ENCODE assay signal across 8 mouse cellular contexts in genomic region chr16:94269635-94270034, GRCm38 (mm10). TPM values are rescaled to one million over a fixed set of nuclear protein-coding genes. Genes with fewer than 3 reads are reported as not detected.
A peak's percentile ranks its signal among the peaks of the same experiment; 100 is the strongest.
DNase-seq lines count a peak whose midpoint lies in the region; ATAC-seq and TF ChIP-seq lines count a peak whose summit lies in the region.

No protein-coding gene starts in this region.

- H3K4me3 ChIP-seq in heart, embryonic 12.5 days: no peak overlapping the region
- H3K4me3 ChIP-seq in kidney, embryonic 15.5 days (replicated peaks): no peak overlapping the region
- H3K4me3 ChIP-seq in limb, embryonic 14.5 days (replicated peaks; ENCODE audit: low read length): no peak overlapping the region

- 0 out of 2 replicates have a peak overlapping the region, but pooled peaks have one; percentile 33 for H3K9ac ChIP-seq in heart, embryonic 12.5 days
- no peak overlapping the region for H3K9ac ChIP-seq in kidney, embryonic 15.5 days
- no peak overlapping the region for H3K9ac ChIP-seq in limb, embryonic 14.5 days (ENCODE audit: low read depth, low read length, severe bottlenecking)

- 9% methylated on average over 9 of the region's 9 CpGs for WGBS in heart, embryonic 12.5 days
- WGBS in kidney, embryonic 15.5 days: 8% methylated on average over 9 of the region's 9 CpGs
- 3% methylated on average over 9 of the region's 9 CpGs for WGBS in limb, embryonic 14.5 days

- ATAC-seq in erythroid progenitor cell, adult 5-6 weeks (replicated peaks; ENCODE audit: low FRiP score, poor library complexity, severe bottlenecking): peak; percentile 40; the same call in 1 of the 2 replicates
- no peak for ATAC-seq in heart, embryonic 12.5 days (ENCODE audit: insufficient number of reproducible peaks, low FRiP score)
- ATAC-seq in kidney, embryonic 15.5 days (replicated peaks; ENCODE audit: low FRiP score): peak; percentile 31; the same call in 1 of the 2 replicates
- ATAC-seq in limb, embryonic 14.5 days (ENCODE audit: low FRiP score, low read depth): peak; percentile 71
- ATAC-seq in monocyte, adult 5-6 weeks (replicated peaks; ENCODE audit: insufficient number of reproducible peaks, low FRiP score, low TSS enrichment, poor library complexity, severe bottlenecking): 0 out of 2 replicates have a peak, but pooled peaks have one; percentile 27

- no peaks in the 10 kb centered on the region for H3K4me1 ChIP-seq in heart, embryonic 12.5 days (replicated peaks)
- 0 out of 2 replicates have a peak, but pooled peaks cover 8% of the 10 kb centered on the region for H3K4me1 ChIP-seq in kidney, embryonic 15.5 days
- peaks cover 8% of the 10 kb centered on the region for H3K4me1 ChIP-seq in limb, embryonic 14.5 days (ENCODE audit: control insufficient read depth, insufficient read depth, low read length)

- H3K27me3 ChIP-seq in heart, embryonic 12.5 days (replicated peaks): no peaks in the 10 kb centered on the region
- no peaks in the 10 kb centered on the region for H3K27me3 ChIP-seq in kidney, embryonic 15.5 days
- no peaks in the 10 kb centered on the region for H3K27me3 ChIP-seq in limb, embryonic 14.5 days (ENCODE audit: control insufficient read depth, insufficient read depth, low read length)

- H3K27ac ChIP-seq in heart, embryonic 12.5 days (ENCODE audit: poor library complexity, severe bottlenecking): no peak overlapping the region
- no peak overlapping the region for H3K27ac ChIP-seq in kidney, embryonic 15.5 days
- no peak overlapping the region for H3K27ac ChIP-seq in limb, embryonic 14.5 days (replicated peaks; ENCODE audit: low read depth, low read length)

- peak overlapping the region; percentile 49 for H3K4me2 ChIP-seq in heart, embryonic 12.5 days
- H3K4me2 ChIP-seq in kidney, embryonic 15.5 days: peak overlapping the region; percentile 47
- H3K4me2 ChIP-seq in limb, embryonic 14.5 days (replicated peaks; ENCODE audit: low read depth, low read length, severe bottlenecking): peak overlapping the region; percentile 32; the same call in 1 of the 2 replicates

- no peaks in the 10 kb centered on the region; the same call in 1 of the 2 replicates for H3K9me3 ChIP-seq in heart, embryonic 12.5 days (replicated peaks)
- no peaks in the 10 kb centered on the region for H3K9me3 ChIP-seq in kidney, embryonic 15.5 days (replicated peaks)
- H3K9me3 ChIP-seq in limb, embryonic 14.5 days (ENCODE audit: control insufficient read depth, low read length): no peaks in the 10 kb centered on the region

- TF ChIP-seq POLR2A in limb, embryonic 14.5 days (IDR thresholded peaks at IDR 0.05; ENCODE audit: borderline replicate concordance, extremely low read depth, insufficient read depth, insufficient read length): no peak

- DNase-seq in CD4-positive, CD25-positive, alpha-beta regulatory T cell, adult 2 months (ENCODE audit: low read depth, low spot score): peak; percentile 81
- peak; percentile 72 for DNase-seq in brain, embryonic 18.5 days (ENCODE audit: low read depth, low spot score)
- DNase-seq in limb, embryonic 14.5 days (ENCODE audit: low spot score): peak; percentile 88
- peak; percentile 52 to 58 for DNase-seq in spleen, postnatal 36 days (ENCODE audit: low spot score in 2 of 2)

- H3K36me3 ChIP-seq in heart, embryonic 12.5 days: peaks cover 17% of the 10 kb centered on the region
- H3K36me3 ChIP-seq in kidney, embryonic 15.5 days: 0 out of 2 replicates have a peak, but pooled peaks cover 9% of the 10 kb centered on the region
- H3K36me3 ChIP-seq in limb, embryonic 14.5 days (ENCODE audit: control insufficient read depth, insufficient read depth, low read length): no peaks in the 10 kb centered on the region; the same call in 1 of the 2 replicates

RNA-seq across cellular contexts. Expression of gene Hlcs, which starts 43.7 kb away (rescaled TPM):
- 0.36 and 1.3 TPM in 2 replicates for total RNA-seq in erythroid progenitor cell, adult 5-6 weeks (2015; ENCODE audit: low replicate concordance)
- total RNA-seq in erythroid progenitor cell, adult 5-6 weeks (2017; ENCODE audit: low replicate concordance): 0.64 and 5.1 TPM in 2 replicates
- polyA plus RNA-seq in heart, embryonic 12.5 days (2016; fragmentation: Nextera tagmentation; extraction: Ambion mirVana): 10.3 and 11.0 TPM in 2 replicates
- polyA plus RNA-seq in kidney, embryonic 15.5 days (2015; fragmentation: Nextera tagmentation; extraction: Ambion mirVana): 10.6 and 10.9 TPM in 2 replicates
- polyA plus RNA-seq in limb, embryonic 14.5 days (2012; rRNA removed): 6.1 and 7.1 TPM in 2 replicates
- polyA plus RNA-seq in limb, embryonic 14.5 days (2014; fragmentation: Nextera tagmentation; extraction: Ambion mirVana): 6.3 and 6.4 TPM in 2 replicates
- 21.4 to 41.3 TPM (median 32.1 TPM) in 3 replicates for total RNA-seq in monocyte, adult 5-6 weeks (2017)

RNA-seq across cellular contexts. Expression of gene Ripply3, which starts 58.6 kb away (rescaled TPM):
- not detected in 2 replicates for total RNA-seq in erythroid progenitor cell, adult 5-6 weeks (2015; ENCODE audit: low replicate concordance)
- not detected in 2 replicates for total RNA-seq in erythroid progenitor cell, adult 5-6 weeks (2017; ENCODE audit: low replicate concordance)
- polyA plus RNA-seq in heart, embryonic 12.5 days (2016; fragmentation: Nextera tagmentation; extraction: Ambion mirVana): 4.2 and 4.3 TPM in 2 replicates
- polyA plus RNA-seq in kidney, embryonic 15.5 days (2015; fragmentation: Nextera tagmentation; extraction: Ambion mirVana): 14.6 and 15.1 TPM in 2 replicates
- polyA plus RNA-seq in limb, embryonic 14.5 days (2012; rRNA removed): 2.3 and 2.9 TPM in 2 replicates
- polyA plus RNA-seq in limb, embryonic 14.5 days (2014; fragmentation: Nextera tagmentation; extraction: Ambion mirVana): 5.2 TPM in 2 replicates
- not detected in 3 replicates for total RNA-seq in monocyte, adult 5-6 weeks (2017)
